Mouse (Mus musculus): ENCODE measurements at regions not wholly inside any gene's neighbourhood (a gene's known extent, or its start where the extent isn't known, plus 50 kb on each side); places are given as distances from the start of the nearest gene placed in this dataset.

DNA sequence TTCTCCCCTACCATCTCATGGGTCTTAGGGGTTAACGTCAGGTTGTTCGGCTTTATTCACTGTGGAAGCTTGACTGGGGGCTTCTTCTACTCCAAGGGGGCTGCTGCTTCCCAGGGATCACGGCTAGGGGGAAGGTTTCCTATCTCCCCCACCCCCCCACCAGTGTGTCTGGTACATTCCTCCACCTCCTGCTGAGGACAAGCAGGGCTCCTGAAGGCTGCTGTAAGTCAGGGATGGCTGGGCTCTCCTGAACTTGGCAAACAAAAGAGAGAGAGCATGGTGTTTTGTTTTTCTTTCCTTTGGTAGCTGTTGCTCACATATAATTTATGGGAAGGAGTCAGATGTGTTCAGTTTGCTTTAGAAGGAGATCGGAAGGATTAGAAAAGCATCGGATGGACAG lies 54.7 kb upstream of the Commd3 start:
- intact Hi-C loops (cut with DNase I), result no loop called here
- no peak for DNase-seq

DNA sequence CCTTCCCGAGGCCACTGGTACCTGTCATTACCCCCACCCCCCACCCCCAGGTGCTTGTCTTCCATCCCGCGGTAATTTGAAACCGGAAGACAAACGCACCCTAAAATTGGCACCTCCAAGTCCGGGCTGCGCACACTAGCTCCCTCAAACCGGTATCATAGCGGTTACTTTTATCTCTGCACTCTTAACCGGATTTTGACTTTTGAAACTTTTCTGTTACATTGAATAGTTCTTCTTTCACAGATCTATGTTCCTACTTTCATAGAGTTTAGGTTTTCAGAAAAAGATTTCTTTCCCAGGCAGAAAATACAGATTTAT lies 62.4 kb upstream of the Commd3 start:
- intact Hi-C loops (cut with DNase I), result loop anchor here (2.0 to 10.0 kb wide), 4 partner anchors 23 to 665 kb away; partner anchors contain the start of genes Commd3 and Spag6
- DNase-seq, result no peak

DNA sequence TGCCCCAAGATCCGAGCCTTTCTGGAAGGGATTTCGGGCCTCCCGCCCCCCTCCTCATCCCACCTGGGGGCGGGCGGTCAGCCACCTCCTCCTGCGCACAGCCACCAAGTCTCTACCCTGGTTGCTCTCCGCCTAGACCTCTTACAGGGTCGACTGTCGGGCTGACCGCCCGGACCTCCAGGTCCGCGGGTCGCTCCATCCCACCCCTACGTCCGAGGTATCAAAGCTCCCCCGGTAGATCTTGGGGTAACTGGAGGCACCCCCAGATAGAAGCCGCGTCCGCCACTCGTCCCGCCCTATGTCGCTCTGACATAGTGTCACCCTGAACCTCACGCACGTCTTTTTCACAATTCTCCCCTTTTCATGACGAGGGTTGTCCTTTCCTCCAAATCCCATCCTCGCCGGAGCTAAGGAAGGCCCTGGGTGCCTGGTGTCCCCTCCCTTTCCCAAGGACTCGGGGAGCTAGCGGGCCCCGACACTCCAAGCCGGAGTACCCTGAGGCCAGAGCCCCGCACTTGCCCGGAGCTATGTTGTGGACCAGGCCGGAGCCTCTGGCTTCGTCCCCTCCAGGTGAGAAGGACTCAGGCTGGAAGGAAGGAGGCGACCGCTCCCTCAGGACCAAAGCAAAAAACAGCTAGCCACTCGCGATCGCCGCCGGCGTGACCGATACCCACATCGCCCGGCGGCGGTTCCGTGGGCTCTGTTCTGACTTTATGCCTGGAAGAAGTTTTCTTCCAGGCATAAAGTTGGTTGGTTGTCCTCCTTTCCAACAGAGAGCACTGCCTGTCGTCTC lies 62.9 kb upstream of the Commd3 start:
- intact Hi-C loops (cut with DNase I), result loop anchor here (2.0 to 10.0 kb wide), 4 partner anchors 22 to 666 kb away; partner anchors contain the start of genes Commd3 and Spag6
- DNase-seq, result peak; percentile 26 to 35

DNA sequence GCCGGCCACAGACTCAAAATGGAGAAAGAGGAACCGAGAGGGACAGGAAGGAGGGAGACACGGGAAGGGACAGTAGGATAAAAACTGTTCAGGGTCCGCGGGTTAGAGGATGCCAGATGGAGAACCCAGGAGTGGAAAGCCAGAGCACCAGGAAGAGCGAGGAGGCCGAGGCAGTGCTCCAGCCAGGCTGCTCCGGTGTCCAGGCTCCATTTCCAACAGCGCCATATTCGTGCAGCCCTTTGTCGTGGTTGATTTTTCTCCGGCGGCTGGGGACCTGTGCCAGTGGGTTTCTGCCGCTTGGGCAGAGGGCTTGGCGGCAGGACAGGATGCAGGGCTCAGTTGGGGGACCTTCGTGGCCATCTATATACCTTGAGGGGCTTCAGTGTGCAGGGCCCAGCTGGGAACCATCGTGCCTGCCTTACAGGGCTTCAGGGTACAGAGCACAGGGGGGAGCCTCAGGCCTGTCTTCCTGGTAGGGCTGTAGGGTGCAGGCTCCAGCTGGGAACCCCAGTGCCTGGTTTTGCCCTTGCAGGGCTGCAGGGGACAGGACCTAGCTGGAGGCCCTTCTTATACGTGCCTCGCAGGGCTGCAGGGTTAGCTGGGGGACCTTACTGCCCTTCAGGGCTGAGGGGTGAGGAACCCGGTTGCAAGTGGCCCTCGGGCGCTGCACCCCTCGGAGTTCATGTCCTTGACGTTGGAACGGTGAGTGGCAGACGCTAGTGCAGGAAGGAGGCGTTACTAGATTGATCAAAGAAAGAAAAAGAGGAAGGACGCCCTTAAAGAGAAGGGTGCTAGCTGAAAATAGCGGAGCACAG lies 63.7 kb upstream of the Commd3 start:
- intact Hi-C loops (cut with DNase I), result loop anchor here (2.0 to 10.0 kb wide), 4 partner anchors 22 to 666 kb away; partner anchors contain the start of genes Commd3 and Spag6
- peak; percentile 50 to 63 for DNase-seq

DNA sequence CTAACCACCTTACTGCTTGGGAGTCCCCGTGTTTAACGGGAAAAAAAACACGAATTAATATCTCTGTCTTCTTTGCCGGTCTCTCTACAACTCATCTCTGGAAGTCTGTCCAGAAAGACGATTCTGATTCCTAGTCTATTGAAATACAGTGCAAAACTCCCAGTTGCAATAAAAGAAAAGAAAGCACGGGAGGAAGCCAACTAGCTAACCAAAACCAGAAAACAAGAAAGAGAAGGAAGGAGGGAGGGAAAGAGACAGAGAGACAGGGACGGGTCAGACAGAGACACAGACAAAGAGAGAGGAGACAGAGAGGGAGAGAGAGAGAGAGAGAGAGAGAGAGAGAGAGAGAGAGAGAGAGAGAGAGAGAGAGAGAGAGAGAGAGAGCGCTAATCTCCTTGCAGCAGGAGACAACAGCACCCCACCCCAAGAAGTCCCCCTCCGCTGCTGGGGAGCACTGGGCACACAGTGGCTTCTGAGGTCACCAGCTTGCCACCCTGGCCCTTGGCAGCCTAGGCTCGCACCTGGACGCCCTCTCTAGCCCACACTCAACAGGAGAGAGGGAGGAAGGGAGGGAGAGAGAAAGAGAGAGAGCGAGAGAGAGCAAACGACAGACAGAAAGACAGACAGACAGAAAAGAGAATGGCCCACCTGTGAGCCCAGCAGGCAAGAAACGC lies 64.5 kb upstream of the Commd3 start:
- DNase-seq, result peak in 1 of 2 experiments; percentile 3
- intact Hi-C loops (cut with DNase I), result loop anchor here (2.0 to 10.0 kb wide), 4 partner anchors 21 to 667 kb away; partner anchors contain the start of genes Commd3 and Spag6

DNA sequence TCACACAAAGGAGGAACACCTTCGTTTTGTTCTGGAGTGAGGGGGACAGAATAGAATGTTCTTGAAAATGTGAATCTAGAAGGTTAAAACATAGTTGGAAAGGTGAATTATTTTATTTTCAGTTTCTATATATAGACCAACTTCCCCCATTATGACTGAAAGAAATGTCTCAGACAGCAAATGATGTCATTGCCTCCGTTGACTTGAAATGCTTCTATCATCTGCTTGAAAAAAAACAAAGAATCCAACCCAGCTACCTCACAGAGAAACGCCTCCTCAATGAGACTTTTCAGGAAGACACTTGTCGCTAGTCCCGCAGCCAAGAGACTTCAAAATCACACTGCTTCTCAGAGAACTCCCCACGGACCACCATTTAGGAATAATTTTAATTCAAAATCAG lies 65.1 kb upstream of the Commd3 start:
- DNase-seq, result no peak
- intact Hi-C loops (cut with DNase I), result loop anchor here (5.0 to 10.0 kb wide), 3 partner anchors 65 to 668 kb away; partner anchors contain the start of genes Commd3 and Spag6

DNA sequence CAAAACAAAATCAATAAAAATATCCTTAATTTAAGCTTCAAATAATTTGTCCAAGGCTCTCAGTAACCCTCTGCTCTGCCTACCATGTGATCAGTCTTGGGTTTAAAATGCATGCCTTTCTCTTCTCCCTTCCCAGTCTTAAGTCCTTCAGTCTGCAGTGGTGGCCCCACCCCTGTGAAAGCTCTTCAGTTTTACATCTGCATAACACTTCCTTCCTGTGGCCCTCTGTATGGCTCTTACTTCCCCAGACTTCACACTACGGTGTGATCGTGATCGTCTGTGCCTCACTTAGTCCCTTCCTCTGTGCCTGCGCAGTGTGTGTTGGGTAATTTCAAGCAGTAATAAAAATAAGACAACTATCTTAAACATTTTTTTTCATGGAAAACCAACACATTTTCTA lies 80.0 kb upstream of the Commd3 start:
- no peak for DNase-seq
- intact Hi-C loops (cut with DNase I), result no loop called here

DNA sequence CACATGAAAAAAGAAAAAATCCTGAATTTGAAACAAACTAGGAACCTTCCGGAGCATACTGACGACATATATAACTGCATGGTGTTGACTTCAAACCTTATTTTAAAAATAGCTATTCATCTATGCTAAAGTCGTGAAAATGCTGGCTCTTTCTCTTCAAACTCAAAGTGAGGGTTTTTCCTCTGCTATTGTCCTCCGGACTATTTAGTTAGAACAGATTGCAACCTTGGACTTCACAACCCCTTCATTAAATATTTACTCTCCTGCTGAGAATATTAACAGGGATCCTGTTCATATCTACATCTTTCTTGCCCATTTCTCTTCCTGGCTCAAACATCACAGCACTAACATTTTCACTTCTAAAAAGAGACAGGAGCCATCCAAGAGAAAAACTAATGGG lies 84.0 kb upstream of the Commd3 start:
- DNase-seq, result no peak
- intact Hi-C loops (cut with DNase I), result loop anchor here (5.0 kb wide), 5 partner anchors 89 to 561 kb away; partner anchors contain the start of genes Bmi1, Dnajc1 and Spag6

DNA sequence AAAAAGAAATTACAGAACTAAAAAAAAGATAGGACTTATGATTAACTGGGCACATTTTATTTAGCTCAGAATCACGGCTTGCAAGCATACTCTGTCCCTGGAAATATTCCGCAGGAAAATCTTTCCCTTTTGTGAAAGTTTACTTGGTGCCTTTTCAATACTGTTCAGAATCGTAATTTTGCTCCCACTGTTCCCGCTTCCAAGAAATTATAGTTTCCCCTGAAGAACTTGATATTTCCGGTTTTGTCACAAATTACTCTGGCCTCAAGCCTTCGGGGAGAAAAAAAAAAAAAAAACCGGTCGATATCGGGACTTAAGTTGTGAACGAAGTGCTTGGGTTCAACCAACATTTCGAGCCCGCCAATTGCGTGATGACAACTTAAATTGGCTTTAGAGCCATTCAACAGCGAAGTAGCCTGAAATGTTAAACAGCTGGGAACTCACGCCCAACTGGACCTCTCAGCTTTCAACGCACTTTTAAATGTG lies 84.4 kb upstream of the Commd3 start:
- intact Hi-C loops (cut with DNase I), result loop anchor here (2.0 to 5.0 kb wide), 7 partner anchors 21 to 560 kb away; partner anchors contain the start of genes Bmi1, Dnajc1 and Spag6
- peak; percentile 17 to 35 for DNase-seq

DNA sequence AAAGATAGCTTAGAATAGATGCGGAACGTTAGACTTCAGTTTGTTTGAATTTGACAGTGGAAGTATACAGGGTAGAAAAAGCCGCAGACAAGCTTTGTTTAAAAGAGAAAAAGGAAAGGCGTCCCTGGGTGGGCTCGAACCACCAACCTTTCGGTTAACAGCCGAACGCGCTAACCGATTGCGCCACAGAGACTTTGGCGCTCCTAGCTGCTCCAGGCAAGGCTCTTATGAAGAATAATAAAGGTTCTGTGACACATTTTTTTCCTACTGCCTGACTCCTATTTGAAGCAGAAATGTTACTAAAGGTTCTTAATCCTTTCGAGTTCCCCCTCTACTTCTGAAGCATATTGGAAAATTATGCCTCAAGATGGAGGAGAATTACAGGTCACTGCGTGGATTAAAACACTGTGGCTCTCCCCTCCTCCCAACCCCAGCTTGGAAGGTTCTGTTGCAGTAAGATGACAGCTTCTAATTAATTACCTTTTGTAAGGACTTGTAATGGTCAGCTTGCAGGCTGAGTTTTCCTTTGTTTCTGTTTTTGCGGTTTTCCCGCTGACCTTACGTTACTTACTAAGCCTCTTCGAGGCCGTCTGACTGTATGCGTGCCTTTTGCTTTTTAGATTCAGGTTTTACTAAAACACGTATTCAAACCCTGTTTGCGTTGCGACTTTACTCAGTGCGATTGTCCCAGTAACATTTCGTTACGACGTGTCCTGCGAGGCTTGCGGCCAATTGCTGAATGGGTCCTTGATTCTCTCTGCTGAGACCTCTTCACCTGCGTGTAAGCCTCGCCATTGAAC lies 85.1 kb upstream of the Commd3 start:
- DNase-seq, result peak; percentile 88 to 89
- intact Hi-C loops (cut with DNase I), result loop anchor here (2.0 to 5.0 kb wide), 7 partner anchors 22 to 560 kb away; partner anchors contain the start of genes Bmi1, Dnajc1 and Spag6

DNA sequence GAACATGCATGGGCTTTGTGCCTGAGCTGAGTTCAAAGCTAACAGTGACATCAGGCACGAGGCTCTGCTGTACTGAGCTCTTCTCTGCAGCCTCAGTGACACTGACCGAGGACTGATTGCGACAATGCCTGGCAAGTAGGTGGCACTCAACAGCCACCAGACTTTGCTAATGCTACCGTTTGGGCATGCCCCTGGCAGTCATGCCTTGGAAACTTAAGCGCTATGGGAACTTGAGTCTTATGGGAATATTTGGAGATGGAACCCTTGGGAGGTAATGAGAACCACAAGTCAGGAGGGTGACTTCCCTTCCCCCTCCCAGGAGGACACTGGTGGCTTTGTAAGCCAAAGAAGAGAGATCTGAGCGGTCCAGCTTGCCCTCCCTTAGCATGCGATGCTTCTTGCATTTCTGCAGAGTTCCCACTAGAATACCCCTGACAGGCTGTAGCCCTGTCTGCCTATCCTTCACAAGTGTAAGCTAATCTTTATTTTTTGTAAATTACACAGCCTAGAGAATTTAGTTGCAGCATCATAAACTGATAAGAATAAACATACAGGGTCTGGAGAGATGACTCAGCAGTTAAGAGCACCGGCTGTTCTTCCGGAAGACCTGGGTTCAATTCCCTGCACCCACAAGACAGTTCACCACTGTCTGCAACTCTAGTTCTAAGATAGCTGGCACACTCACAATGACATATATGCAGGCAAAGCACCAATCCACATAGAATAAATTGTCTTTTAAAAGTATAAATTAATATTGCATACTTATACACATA lies 86.4 kb upstream of the Commd3 start:
- intact Hi-C loops (cut with DNase I), result loop anchor here (2.0 to 5.0 kb wide), 7 partner anchors 23 to 558 kb away; partner anchors contain the start of genes Bmi1, Dnajc1 and Spag6
- DNase-seq, result peak in 1 of 2 experiments; percentile 4

DNA sequence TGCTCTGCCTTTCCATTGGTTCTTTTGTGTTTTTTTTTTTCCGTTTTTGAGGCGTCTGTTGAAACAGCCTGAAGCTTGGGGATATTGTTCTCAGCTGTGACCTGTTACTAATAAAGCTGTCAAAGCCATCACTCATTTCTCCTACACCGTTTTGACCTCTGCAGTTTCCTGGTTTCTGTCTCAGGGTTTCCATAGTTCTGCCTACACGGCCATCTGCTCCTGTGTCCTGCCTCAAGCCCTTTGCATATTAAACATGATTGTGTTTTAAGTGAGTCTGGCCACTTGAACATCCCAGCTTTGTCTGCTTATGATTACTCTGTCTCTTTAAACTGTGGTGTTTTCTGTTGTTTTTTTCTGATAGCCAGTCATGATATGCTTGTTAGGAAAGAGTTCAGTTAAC lies 114.1 kb upstream of the Commd3 start:
- intact Hi-C loops (cut with DNase I), result no loop called here

DNA sequence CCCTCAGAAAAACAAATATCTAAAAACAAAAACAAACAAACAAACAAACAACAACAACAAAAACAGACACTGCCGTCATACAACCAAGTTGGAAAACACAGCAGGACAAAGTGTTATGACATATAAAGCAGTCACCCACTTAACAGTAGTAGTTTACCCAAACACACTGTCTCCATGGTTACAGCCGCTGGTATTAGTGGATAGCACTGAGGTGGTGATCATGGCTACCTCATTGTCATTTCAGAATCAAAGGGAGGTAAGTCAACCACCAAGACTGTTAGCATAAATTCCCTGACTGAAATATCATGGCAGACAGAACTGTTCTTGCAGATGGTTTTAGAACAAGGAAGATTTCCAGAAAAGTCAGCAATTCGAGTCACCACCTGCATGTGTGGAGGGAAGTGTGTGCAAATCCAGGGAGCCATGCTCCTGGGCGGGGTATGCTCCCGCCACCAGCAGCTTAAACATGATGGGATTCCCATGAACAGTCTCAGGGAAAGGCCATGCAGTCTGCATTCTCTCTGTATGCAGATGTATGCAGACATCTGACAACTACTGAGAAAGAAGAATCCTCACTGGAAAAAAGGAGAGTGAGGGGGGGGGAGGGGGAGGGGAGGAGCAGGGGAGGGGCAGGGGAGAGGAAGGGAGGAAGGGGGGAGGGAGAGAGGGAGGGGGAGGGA lies 124.1 kb upstream of the Commd3 start:
- intact Hi-C loops (cut with DNase I), result no loop called here
- no peak for DNase-seq

More for the DNA sequence above, 114.1 kb upstream of the Commd3 start:
- DNase-seq, result no peak

DNA sequence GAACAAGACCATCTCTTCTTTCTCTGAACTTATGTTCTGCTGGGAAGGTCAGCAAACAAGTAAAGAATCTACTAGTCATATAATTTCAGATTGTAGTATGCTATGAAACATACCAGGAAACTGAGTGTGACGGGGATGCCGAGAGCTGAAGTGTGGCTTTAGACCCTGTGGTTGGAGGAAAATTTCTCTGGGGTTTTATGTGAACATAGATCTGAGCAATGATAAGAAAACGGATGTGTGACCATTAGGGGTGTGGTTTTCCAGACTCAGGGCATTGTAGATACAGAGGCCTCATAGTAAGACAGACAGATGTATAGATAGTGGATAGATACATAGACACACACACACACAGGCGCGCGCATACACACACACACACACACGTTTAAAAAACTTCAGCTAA lies 131.8 kb upstream of the Dnajc1 start:
- no peak for DNase-seq
- intact Hi-C loops (cut with DNase I), result no loop called here

DNA sequence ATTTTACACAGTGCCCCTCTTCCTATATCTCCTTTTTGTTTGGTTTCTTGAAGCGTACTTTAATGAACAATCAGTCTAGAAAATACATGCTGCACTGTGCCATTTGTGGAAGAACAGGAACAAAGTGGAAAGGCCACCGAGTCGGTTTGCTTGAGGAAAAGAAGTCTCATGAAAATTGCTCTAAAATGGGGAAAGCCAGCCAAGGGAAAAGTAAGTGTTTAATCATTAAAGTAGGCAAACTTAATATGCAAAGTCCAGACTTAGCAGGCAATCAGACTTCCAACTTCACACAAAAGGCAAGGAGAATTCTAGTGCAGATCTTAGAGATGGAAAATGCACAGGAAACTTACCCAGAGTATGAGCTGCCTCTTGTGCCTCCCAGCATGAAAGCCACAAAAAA lies 131.3 kb upstream of the Dnajc1 start:
- intact Hi-C loops (cut with DNase I), result no loop called here
- DNase-seq, result no peak

DNA sequence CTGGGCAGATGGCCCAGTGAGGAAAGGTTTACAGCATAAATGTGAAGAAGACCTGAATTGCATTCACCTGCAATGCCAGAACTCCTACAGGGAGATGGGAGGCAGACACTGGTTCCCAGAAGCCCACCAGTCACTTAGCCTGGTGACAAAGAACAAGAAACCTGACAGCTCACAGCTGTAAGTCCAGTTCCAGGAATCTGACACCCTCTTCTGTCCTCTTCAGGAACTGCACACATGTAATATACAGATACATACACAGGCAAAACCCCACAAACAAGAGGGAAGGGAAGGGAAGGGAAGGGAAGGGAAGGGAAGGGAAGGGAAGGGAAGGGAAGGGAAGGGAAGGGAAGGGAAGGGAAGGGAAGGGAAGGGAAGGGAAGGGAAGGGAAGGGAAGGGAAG lies 120.8 kb upstream of the Dnajc1 start:
- intact Hi-C loops (cut with DNase I), result no loop called here
- DNase-seq, result no peak

DNA sequence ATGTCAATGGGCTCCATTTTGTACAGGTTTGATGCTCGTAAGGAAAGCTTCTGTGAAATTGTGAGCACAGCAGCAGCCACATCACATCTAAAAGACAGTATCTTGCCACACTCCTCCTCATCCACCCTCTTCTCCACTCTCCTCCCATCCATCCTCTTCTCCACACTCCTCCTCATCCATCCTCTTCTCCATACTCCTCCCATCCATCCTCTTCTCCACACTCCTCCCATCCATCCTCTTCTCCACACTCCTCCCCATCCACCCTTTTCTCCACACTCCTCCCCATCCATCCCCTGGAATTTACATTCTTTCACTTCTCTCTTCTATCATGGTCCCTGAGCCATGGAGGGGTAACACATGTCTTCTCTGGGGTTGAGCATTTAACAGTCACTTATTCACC lies 116.7 kb upstream of the Dnajc1 start:
- intact Hi-C loops (cut with DNase I), result no loop called here
- DNase-seq, result no peak

DNA sequence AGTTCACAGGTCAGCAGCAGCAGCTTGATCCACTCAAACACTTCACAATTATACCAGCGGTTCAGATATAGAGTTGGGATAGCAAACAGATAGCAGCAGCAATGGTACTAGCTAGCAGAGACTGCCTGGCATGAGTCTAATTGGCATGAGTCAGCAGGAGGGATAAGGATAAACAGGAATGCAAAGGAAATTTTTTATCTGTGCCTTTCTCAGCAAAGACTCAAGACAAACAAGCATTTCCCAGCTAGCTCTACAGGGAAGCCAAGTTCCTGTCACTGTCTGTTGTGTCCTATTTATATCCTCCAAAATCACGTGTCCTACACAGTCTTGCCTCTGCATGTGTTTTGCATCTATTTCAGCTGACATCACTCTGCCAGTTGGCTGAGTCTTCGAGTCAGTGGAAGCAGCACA lies 80.7 kb upstream of the Dnajc1 start:
- intact Hi-C loops (cut with DNase I), result no loop called here
- DNase-seq, result peak; percentile 9 to 40
